Mouse (Mus musculus): ENCODE results near the gene 1700056E22Rik.

The 1700056E22Rik gene

GRCm38 (mm10) chr1:184051824-184052223, 17.7 kb upstream of the 1700056E22Rik start:
- peak in 1 of 2 experiments; percentile 61 for DNase-seq (ENCODE audit: low spot score in 2 of 2)

- no peak for DNase-seq (ENCODE audit: low spot score in 2 of 2)
Measured at GRCm38 (mm10) chr1:184051286-184051685, 17.2 kb upstream of the 1700056E22Rik start.

- no peak for DNase-seq (ENCODE audit: low spot score in 2 of 2)
Measured at GRCm38 (mm10) chr1:184048675-184049418, 14.7 kb upstream of the 1700056E22Rik start.

- no peak for DNase-seq (ENCODE audit: low spot score in 2 of 2)
Measured at GRCm38 (mm10) chr1:184047818-184048217, 13.7 kb upstream of the 1700056E22Rik start.

- no peak for DNase-seq (ENCODE audit: low spot score in 2 of 2)
Measured at GRCm38 (mm10) chr1:184046070-184046677, 12.1 kb upstream of the 1700056E22Rik start.

GRCm38 (mm10) chr1:184043391-184043790, 9.3 kb upstream of the 1700056E22Rik start:
- DNase-seq (ENCODE audit: low spot score in 2 of 2), result no peak

- no peak for DNase-seq (ENCODE audit: low spot score in 2 of 2)
Measured at GRCm38 (mm10) chr1:184042745-184043144, 8.6 kb upstream of the 1700056E22Rik start.

GRCm38 (mm10) chr1:184041778-184042573, 7.9 kb upstream of the 1700056E22Rik start:
- DNase-seq (ENCODE audit: low spot score in 2 of 2), result peak in 1 of 2 experiments; percentile 50

- no peak for DNase-seq (ENCODE audit: low spot score in 2 of 2)
Measured at GRCm38 (mm10) chr1:184040906-184041305, 6.8 kb upstream of the 1700056E22Rik start.

GRCm38 (mm10) chr1:184040181-184040580, 6.1 kb upstream of the 1700056E22Rik start:
- no peak for DNase-seq (ENCODE audit: low spot score in 2 of 2)

GRCm38 (mm10) chr1:184039301-184039700, 5.2 kb upstream of the 1700056E22Rik start:
- DNase-seq (ENCODE audit: low spot score in 2 of 2), result no peak

- DNase-seq (ENCODE audit: low spot score in 2 of 2), result no peak
Measured at GRCm38 (mm10) chr1:184037802-184038201, 3.7 kb upstream of the 1700056E22Rik start.

- no peak for DNase-seq (ENCODE audit: low spot score in 2 of 2)
Measured at GRCm38 (mm10) chr1:184035346-184035903, 1.3 kb upstream of the 1700056E22Rik start.

- DNase-seq (ENCODE audit: low spot score in 2 of 2), result no peak
Measured at GRCm38 (mm10) chr1:184034741-184035181, 660 bp upstream of the 1700056E22Rik start.

GRCm38 (mm10) chr1:184033390-184034010, 601 bp downstream of the 1700056E22Rik start:
- peak; percentile 53 to 70 for DNase-seq (ENCODE audit: low spot score in 2 of 2)

- DNase-seq (ENCODE audit: low spot score in 2 of 2), result no peak
Measured at GRCm38 (mm10) chr1:184032682-184033389, 1.3 kb downstream of the 1700056E22Rik start.

- no peak for DNase-seq (ENCODE audit: low spot score in 2 of 2)
Measured at GRCm38 (mm10) chr1:184030070-184030802, 3.9 kb downstream of the 1700056E22Rik start.

GRCm38 (mm10) chr1:184027039-184027438, 7.1 kb downstream of the 1700056E22Rik start:
- no peak for DNase-seq (ENCODE audit: low spot score in 2 of 2)

GRCm38 (mm10) chr1:184025079-184025478, 9.0 kb downstream of the 1700056E22Rik start:
- DNase-seq (ENCODE audit: low spot score in 2 of 2), result no peak

GRCm38 (mm10) chr1:184024631-184025030, 9.5 kb downstream of the 1700056E22Rik start:
- no peak for DNase-seq (ENCODE audit: low spot score in 2 of 2)
